12 mouse cellular contexts compared by ENCODE assay signal in the genomic region with DNA sequence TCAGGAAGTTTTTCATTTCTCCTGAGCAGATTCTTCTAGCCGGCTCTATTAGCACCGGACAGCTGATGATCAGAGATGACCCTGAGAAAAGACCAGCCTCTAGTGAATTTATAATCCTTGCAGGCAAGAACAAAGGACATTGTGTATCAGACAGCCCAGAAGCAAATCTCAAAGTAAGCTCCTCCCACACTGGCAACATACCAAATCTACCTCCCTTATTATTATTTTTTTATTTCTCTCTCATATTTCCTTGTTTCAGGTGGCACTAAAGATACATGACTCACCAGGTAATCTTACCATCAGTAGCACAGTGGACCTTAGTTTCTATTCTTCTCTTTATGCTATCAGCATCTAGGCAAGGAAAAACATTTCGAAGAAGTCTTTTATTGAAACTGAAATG.
"Had no signal": no experiment of that assay in that cellular context is flagged by ENCODE, and none has a peak within 500 bp of the region (broad histone marks: within the 10 kb centered on the region; RNA-seq: fewer than 3 reads in every experiment).

TSS of gene Gm27235 (minus strand) at position 101 of the 400 bp plus-strand sequence.
TSS of gene D730048I06Rik (minus strand) at position 112 of the 400 bp plus-strand sequence.

- DNase-seq: left cerebral cortex, postnatal 4 days; liver; liver, embryonic 13.5 days; liver, postnatal 0 days; lung, adult 18-20 months; lung, adult 2 months; lung, embryonic 14.5 days; lung, postnatal 10 days; lung, postnatal 14 days; lung, postnatal 36 days; lung, postnatal 4 days; midbrain, embryonic 14.5 days had no signal
